36 mouse cellular contexts compared by ENCODE assay signal in genomic region chr17:87432314-87432713, GRCm38 (mm10). TPM values are rescaled to one million over a fixed set of nuclear protein-coding genes. Genes with fewer than 3 reads are reported as not detected.
"Had no signal": no experiment of that assay in that cellular context is flagged by ENCODE, and none has a peak within 500 bp of the region (broad histone marks: within the 10 kb centered on the region; RNA-seq: fewer than 3 reads in every experiment).

No protein-coding gene starts in this region.

- ATAC-seq: forebrain, embryonic 13.5 days; forebrain, embryonic 14.5 days; forebrain, embryonic 15.5 days; forebrain, embryonic 16.5 days; forebrain, postnatal 0 days had no signal

- H3K9me3 ChIP-seq: embryonic facial prominence, embryonic 10.5 days; embryonic facial prominence, embryonic 12.5 days; embryonic facial prominence, embryonic 13.5 days; embryonic facial prominence, embryonic 15.5 days; forebrain, embryonic 10.5 days; forebrain, embryonic 12.5 days; forebrain, embryonic 13.5 days; forebrain, embryonic 15.5 days had no signal

- H3K27ac ChIP-seq: embryonic facial prominence, embryonic 10.5 days; embryonic facial prominence, embryonic 12.5 days; embryonic facial prominence, embryonic 13.5 days; embryonic facial prominence, embryonic 15.5 days; forebrain, embryonic 10.5 days; forebrain, embryonic 12.5 days; forebrain, embryonic 13.5 days; forebrain, embryonic 15.5 days; gastrocnemius, adult 2 months; heart, adult 2 months had no signal

- H3K9ac ChIP-seq: embryonic facial prominence, embryonic 12.5 days; embryonic facial prominence, embryonic 13.5 days; embryonic facial prominence, embryonic 15.5 days; forebrain, embryonic 12.5 days; forebrain, embryonic 13.5 days; forebrain, embryonic 15.5 days; forebrain, postnatal 0 days had no signal

- H3K4me1 ChIP-seq: embryonic facial prominence, embryonic 12.5 days had no signal

- DNase-seq: cerebellum, adult 8-10 months; cerebellum, adult 9-10 months; cerebellum, adult 9-11 months; cerebellum, postnatal 10 days; cerebellum, postnatal 14 days; cerebellum, postnatal 36 days; embryo, embryonic 11 days; forebrain, postnatal 0 days; gastrocnemius, adult 2 months; gastrocnemius, postnatal 10 days; gastrocnemius, postnatal 14 days; gastrocnemius, postnatal 25 days; gastrocnemius, postnatal 36 days; heart, adult 11 months; heart, adult 18-20 months; heart, adult 2 months had no signal

- H3K4me3 ChIP-seq: embryonic facial prominence, embryonic 10.5 days; embryonic facial prominence, embryonic 12.5 days; embryonic facial prominence, embryonic 13.5 days; embryonic facial prominence, embryonic 15.5 days; erythroblast, embryonic 14.5 days; forebrain, embryonic 10.5 days; forebrain, embryonic 12.5 days; forebrain, embryonic 13.5 days; forebrain, embryonic 15.5 days; gastrocnemius, adult 2 months; heart, adult 2 months had no signal

- H3K27me3 ChIP-seq: embryonic facial prominence, embryonic 12.5 days; embryonic facial prominence, embryonic 13.5 days; embryonic facial prominence, embryonic 15.5 days; forebrain, embryonic 12.5 days; forebrain, embryonic 13.5 days; forebrain, embryonic 15.5 days had no signal

RNA-seq across cellular contexts. Expression of gene Stpg4, which starts 4.8 kb away (rescaled TPM):
- total RNA-seq: forebrain, postnatal 0 days; gastrocnemius, adult 18-20 months; gastrocnemius, adult 2 months; gastrocnemius, adult 8-10 months; gastrocnemius, postnatal 10 days; gastrocnemius, postnatal 14 days; gastrocnemius, postnatal 25 days; gastrocnemius, postnatal 36 days; gastrocnemius, postnatal 4 days; granulocyte monocyte progenitor cell, adult 5-6 weeks; heart, adult 18-20 months; heart, adult 2 months had no signal
- polyA plus RNA-seq: cortical plate, adult 2 months; embryonic facial prominence, embryonic 10.5 days; embryonic facial prominence, embryonic 11.5 days; embryonic facial prominence, embryonic 12.5 days; embryonic facial prominence, embryonic 13.5 days; embryonic facial prominence, embryonic 14.5 days; embryonic facial prominence, embryonic 15.5 days; erythroblast, embryonic 14.5 days; forebrain, embryonic 10.5 days; forebrain, embryonic 11.5 days; forebrain, embryonic 12.5 days; forebrain, embryonic 13.5 days; forebrain, embryonic 14.5 days; forebrain, embryonic 15.5 days; forebrain, embryonic 16.5 days; forebrain, postnatal 0 days; frontal cortex, adult 2 months had no signal
